10 mouse cellular contexts compared by ENCODE assay signal in the genomic region with DNA sequence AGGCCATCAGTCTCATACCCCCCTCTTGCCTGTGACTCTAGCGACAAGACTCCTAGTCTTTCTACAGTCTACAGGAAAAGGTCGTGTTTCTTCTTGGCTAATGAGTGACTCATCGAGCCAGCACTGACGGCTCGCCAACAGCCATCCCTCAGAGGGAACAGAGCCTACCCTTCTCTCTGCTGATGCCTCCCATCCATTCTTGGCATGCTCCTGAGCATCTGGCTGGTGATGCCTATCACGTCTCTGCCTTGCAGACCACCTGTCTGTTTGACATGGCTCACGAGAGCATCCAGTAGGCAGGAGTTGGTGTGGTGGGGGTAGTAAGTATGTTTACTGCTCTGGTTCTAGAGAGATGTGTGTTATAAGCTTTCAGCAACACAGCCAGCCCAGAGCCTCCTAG.
DNase-seq lines count a peak whose midpoint lies in the region; ATAC-seq and TF ChIP-seq lines count a peak whose summit lies in the region.
"Had no signal": no experiment of that assay in that cellular context is flagged by ENCODE, and none has a peak within 500 bp of the region (broad histone marks: within the 10 kb centered on the region; RNA-seq: fewer than 3 reads in every experiment).

No protein-coding gene starts in this region.

- 0 out of 2 replicates have a peak, but pooled peaks have one; percentile 10 for ATAC-seq in hindbrain, postnatal 0 days
- ATAC-seq in hindbrain, embryonic 14.5 days (ENCODE audit: low FRiP score), result no peak
- ATAC-seq in megakaryocyte-erythroid progenitor cell, adult 5-6 weeks (replicated peaks; ENCODE audit: low FRiP score, low TSS enrichment, poor library complexity, severe bottlenecking), result no peak

- no peaks in the 10 kb centered on the region for H3K9me3 ChIP-seq in hindbrain, postnatal 0 days (ENCODE audit: low read length)
- H3K9me3 ChIP-seq in hindbrain, embryonic 14.5 days (ENCODE audit: control insufficient read depth, low read length), result no peaks in the 10 kb centered on the region
- H3K9me3 ChIP-seq: hindbrain, embryonic 15.5 days; limb, embryonic 10.5 days had no signal

- no peaks in the 10 kb centered on the region for H3K36me3 ChIP-seq in hindbrain, postnatal 0 days (ENCODE audit: insufficient read depth, low read length)
- H3K36me3 ChIP-seq in hindbrain, embryonic 14.5 days (replicated peaks; ENCODE audit: control insufficient read depth, insufficient read depth), result no peaks in the 10 kb centered on the region
- H3K36me3 ChIP-seq: hindbrain, embryonic 15.5 days; limb, embryonic 10.5 days had no signal

- H3K4me3 ChIP-seq in hindbrain, postnatal 0 days (ENCODE audit: low read length), result no peak overlapping the region
- H3K4me3 ChIP-seq in hindbrain, embryonic 14.5 days (replicated peaks; ENCODE audit: low read length), result no peak overlapping the region
- H3K4me3 ChIP-seq: hindbrain, embryonic 15.5 days; limb, embryonic 10.5 days had no signal

- WGBS in hindbrain, postnatal 0 days, result 53% methylated on average over 7 of the region's 7 CpGs
- 83% methylated on average over 7 of the region's 7 CpGs for WGBS in hindbrain, embryonic 14.5 days

- no peaks in the 10 kb centered on the region for H3K4me1 ChIP-seq in hindbrain, postnatal 0 days (ENCODE audit: insufficient read depth, low read length)
- no peaks in the 10 kb centered on the region for H3K4me1 ChIP-seq in hindbrain, embryonic 14.5 days (replicated peaks; ENCODE audit: control insufficient read depth, insufficient read depth, low read length)
- H3K4me1 ChIP-seq: limb, embryonic 10.5 days had no signal

- H3K27ac ChIP-seq in hindbrain, postnatal 0 days, result no peak overlapping the region
- no peak overlapping the region for H3K27ac ChIP-seq in hindbrain, embryonic 14.5 days
- H3K27ac ChIP-seq: hindbrain, embryonic 15.5 days; limb, embryonic 10.5 days had no signal

- no peak for DNase-seq in hindbrain, postnatal 0 days (ENCODE audit: low spot score)
- DNase-seq in hindbrain, embryonic 14.5 days (ENCODE audit: low spot score), result no peak
- DNase-seq in NIH3T3 (ENCODE audit: low read depth), result peak; percentile 21
- peak; percentile 14 for DNase-seq in gastrocnemius, postnatal 10 days
- peak; percentile 43 to 45 for DNase-seq in layer of hippocampus, postnatal 10 days (ENCODE audit: low spot score in 2 of 2)
- DNase-seq in T-cell, adult 2 months (ENCODE audit: low spot score), result no peak
- DNase-seq: lung, adult 18-20 months had no signal

- H3K9ac ChIP-seq in hindbrain, postnatal 0 days (replicated peaks; ENCODE audit: low read length), result no peak overlapping the region
- no peak overlapping the region for H3K9ac ChIP-seq in hindbrain, embryonic 14.5 days
- H3K9ac ChIP-seq: hindbrain, embryonic 15.5 days had no signal

- no peak overlapping the region for H3K4me2 ChIP-seq in hindbrain, postnatal 0 days (ENCODE audit: low read depth, low read length)
- no peak overlapping the region for H3K4me2 ChIP-seq in hindbrain, embryonic 14.5 days (replicated peaks)
- H3K4me2 ChIP-seq: hindbrain, embryonic 15.5 days had no signal

- no peaks in the 10 kb centered on the region for H3K27me3 ChIP-seq in hindbrain, postnatal 0 days (ENCODE audit: insufficient read depth, low read length)
- H3K27me3 ChIP-seq in hindbrain, embryonic 14.5 days (ENCODE audit: control insufficient read depth, insufficient read depth, low read length), result no peaks in the 10 kb centered on the region
- H3K27me3 ChIP-seq: hindbrain, embryonic 15.5 days had no signal

- TF ChIP-seq CTCF in hindbrain, postnatal 0 days (IDR thresholded peaks at IDR 0.05; ENCODE audit: low read depth), result no peak

Comparison
In these comparisons a context has a peak if more than half of its experiments do, and no peak if none do; other contexts are left out.
1. DNase-seq: peak in NIH3T3 (single experiment), gastrocnemius, postnatal 10 days (single experiment) and layer of hippocampus, postnatal 10 days (2 of 2); none in hindbrain, postnatal 0 days (single experiment), hindbrain, embryonic 14.5 days (single experiment) and T-cell, adult 2 months (single experiment).